Mouse (Mus musculus) heart, embryonic 14.5 days (tissue): ENCODE data around the gene Elfn2. TPM values are rescaled to one million over a fixed set of nuclear protein-coding genes. Genes with fewer than 3 reads are reported as not detected.
A peak's percentile ranks its signal among the peaks of the same experiment; 100 is the strongest.

Source experiments
- ATAC-seq: fragments of 200-750 bp; cut with Nextera tagmentation; 2 replicates; pipeline ENCODE4 v1.8.0; 2017; ENCODE audit warnings: low read depth, moderate TSS enrichment; ENCODE audit not compliant: insufficient number of reproducible peaks, insufficient read depth, low FRiP score
- H3K27ac ChIP-seq, 2 experiments: fragments of 200-500 bp in 1 of 2; fragments of 300-500 bp in 1 of 2; sonication (generic) in 1 of 2; replicated peaks in 1 of 2; 2 replicates each; pipeline ENCODE4 v1.5.1; 2012 to 2014; ENCODE audit warnings: low read depth in 2 of 2, low read length in 2 of 2, control low read depth in 1 of 2, mild to moderate bottlenecking in 1 of 2, mixed read lengths in 1 of 2; ENCODE audit not compliant: control insufficient read depth in 1 of 2, insufficient read depth in 1 of 2
- H3K27me3 ChIP-seq: fragments of 300-500 bp; sonication (generic); 2 replicates; pipeline ENCODE4 v1.6.1; 2014; ENCODE audit warnings: mild to moderate bottlenecking, low read length, control low read depth; ENCODE audit not compliant: control insufficient read depth, insufficient read depth
- H3K36me3 ChIP-seq: fragments of 300-500 bp; sonication (generic); 2 replicates; pipeline ENCODE4 v1.6.1; 2014; ENCODE audit warnings: mild to moderate bottlenecking, control low read depth, low read length, mixed read lengths; ENCODE audit not compliant: control insufficient read depth, insufficient read depth
- H3K4me1 ChIP-seq, 2 experiments: fragments of 200-500 bp in 1 of 2; fragments of 300-500 bp in 1 of 2; sonication (generic) in 1 of 2; 2 replicates each; pipeline ENCODE4 v1.6.1; 2012 to 2014; ENCODE audit warnings: low read length in 2 of 2, control low read depth in 1 of 2, mixed read lengths in 1 of 2; ENCODE audit not compliant: control insufficient read depth in 2 of 2, insufficient read depth in 2 of 2
- H3K4me2 ChIP-seq: fragments of 300-500 bp; sonication (generic); 2 replicates; pipeline ENCODE4 v1.6.1; 2014; ENCODE audit warnings: mild to moderate bottlenecking, low read length
- H3K4me3 ChIP-seq, 2 experiments: fragments of 200-500 bp in 1 of 2; fragments of 300-500 bp in 1 of 2; sonication (generic) in 1 of 2; 2 replicates each; pipeline ENCODE4 v1.5.1; 2012 to 2014; ENCODE audit warnings: low read length in 2 of 2, mild to moderate bottlenecking in 2 of 2, control low read depth in 1 of 2, low read depth in 1 of 2, moderate library complexity in 1 of 2; ENCODE audit not compliant: control insufficient read depth in 1 of 2, insufficient read depth in 1 of 2
- H3K9ac ChIP-seq: fragments of 300-500 bp; sonication (generic); 2 replicates; pipeline ENCODE4 v1.6.1; 2014; ENCODE audit warnings: mild to moderate bottlenecking, low read length
- H3K9me3 ChIP-seq: fragments of 300-500 bp; sonication (generic); 2 replicates; pipeline ENCODE4 v1.6.1; 2016; ENCODE audit warnings: low read length, control low read depth; ENCODE audit not compliant: control insufficient read depth
- WGBS: fragments of 180-500 bp; shearing (Covaris S2); extraction: QIAGEN DNeasy Blood & Tissue Kit; methylation state at CpG from one replicate; pipeline ENCODE4 v1.1.7; 2014; 5-methylcytosine and 5-hydroxymethylcytosine counted together
- polyA plus RNA-seq: library from polyadenylated mRNA; unstranded; fragments of >200 nt; fragmentation: Nextera tagmentation; extraction: Ambion mirVana; gene quantifications from 2 replicates; pipeline ENCODE4 v1.2.1, GENCODE M21; 2014

Gene Elfn2
- polyA plus RNA-seq, 1 experiment from 2014 or later, result not detected

- no peak overlapping the region for H3K4me2 ChIP-seq
- H3K9ac ChIP-seq, result no peak overlapping the region
- ATAC-seq, result no peak
- H3K27me3 ChIP-seq, result peaks cover 37% of the 10 kb centered on the region
- 82% methylated on average over 8 of the region's 8 CpGs for WGBS
- no peaks in the 10 kb centered on the region for H3K9me3 ChIP-seq
- H3K36me3 ChIP-seq, result no peaks in the 10 kb centered on the region
- peaks cover 10% of the 10 kb centered on the region in 2 experiments for H3K4me1 ChIP-seq
- H3K27ac ChIP-seq, result no peak overlapping the region
- H3K4me3 ChIP-seq, result no peak overlapping the region
These were observed 37.3 kb downstream of the Elfn2 start for GRCm38 (mm10) chr15:78681301-78681700.

- H3K9me3 ChIP-seq, result no peaks in the 10 kb centered on the region
- no peak overlapping the region for H3K4me3 ChIP-seq
- peaks cover 32% of the 10 kb centered on the region for H3K27me3 ChIP-seq
- no peak overlapping the region for H3K27ac ChIP-seq
- H3K4me2 ChIP-seq, result no peak overlapping the region
- H3K9ac ChIP-seq, result no peak overlapping the region
- H3K36me3 ChIP-seq, result no peaks in the 10 kb centered on the region
- no peak for ATAC-seq
- peaks cover 18% of the 10 kb centered on the region in 2 experiments for H3K4me1 ChIP-seq
- 75% methylated on average over 22 of the region's 22 CpGs for WGBS
These were observed 38.3 kb downstream of the Elfn2 start for GRCm38 (mm10) chr15:78680291-78680690.

- WGBS, result 60% methylated on average over 5 of the region's 5 CpGs
- H3K36me3 ChIP-seq, result no peaks in the 10 kb centered on the region
- H3K9ac ChIP-seq, result no peak overlapping the region
- no peak overlapping the region for H3K4me2 ChIP-seq
- H3K27me3 ChIP-seq, result peaks cover 29% of the 10 kb centered on the region
- H3K27ac ChIP-seq, result 0 out of 4 replicates have a peak overlapping the region, but pooled peaks of 1 of the 2 experiments have one; percentile 15
- no peaks in the 10 kb centered on the region for H3K9me3 ChIP-seq
- peaks cover 23 to 28% of the 10 kb centered on the region in 2 experiments for H3K4me1 ChIP-seq
- no peak overlapping the region for H3K4me3 ChIP-seq
- ATAC-seq, result no peak; the same call in 1 of the 2 replicates
These were observed 40.9 kb downstream of the Elfn2 start for GRCm38 (mm10) chr15:78677708-78678107.

GRCm38 (mm10) chr15:78677015-78677414 lies 41.6 kb downstream of the Elfn2 start:
- Histone ChIP-seq H3K27me3 (peaks cover 29% of the 10 kb centered on the region), H3K27ac (peak overlapping the region; percentile 10 to 15; a peak in 3 of 4 replicates), H3K9ac (no peak overlapping the region; the same call in 1 of the 2 replicates)

GRCm38 (mm10) chr15:78674912-78675412 lies 43.6 kb downstream of the Elfn2 start:
- peaks cover 46% of the 10 kb centered on the region for H3K27me3 ChIP-seq
- H3K4me3 ChIP-seq, result no peak overlapping the region
- no peak overlapping the region for H3K9ac ChIP-seq
- no peak overlapping the region for H3K4me2 ChIP-seq
- H3K36me3 ChIP-seq, result no peaks in the 10 kb centered on the region
- H3K9me3 ChIP-seq, result no peaks in the 10 kb centered on the region
- no peak overlapping the region for H3K27ac ChIP-seq
- peaks cover 23 to 28% of the 10 kb centered on the region in 2 experiments for H3K4me1 ChIP-seq
- 35% methylated on average over 6 of the region's 6 CpGs for WGBS
- ATAC-seq, result no peak

More at GRCm38 (mm10) chr15:78677015-78677414, 41.6 kb downstream of the Elfn2 start:
- Histone ChIP-seq H3K4me1 (peaks cover 23 to 28% of the 10 kb centered on the region in 2 experiments), H3K4me2 (no peak overlapping the region), H3K36me3 (no peaks in the 10 kb centered on the region), H3K4me3 (no peak overlapping the region), H3K9me3 (no peaks in the 10 kb centered on the region)
- ATAC-seq, result peak; percentile 66
- 48% methylated on average over 9 of the region's 9 CpGs for WGBS

GRCm38 (mm10) chr15:78673436-78673835 lies 45.1 kb downstream of the Elfn2 start:
- no peak overlapping the region for H3K27ac ChIP-seq
- H3K9me3 ChIP-seq, result no peaks in the 10 kb centered on the region
- peaks cover 25 to 28% of the 10 kb centered on the region in 2 experiments for H3K4me1 ChIP-seq
- no peaks in the 10 kb centered on the region for H3K36me3 ChIP-seq
- WGBS, result 63% methylated on average over 19 of the region's 19 CpGs
- no peak overlapping the region for H3K9ac ChIP-seq
- ATAC-seq, result no peak
- H3K4me2 ChIP-seq, result no peak overlapping the region
- H3K27me3 ChIP-seq, result peaks cover 51% of the 10 kb centered on the region
- no peak overlapping the region for H3K4me3 ChIP-seq

- WGBS, result 59% methylated on average over 5 of the region's 5 CpGs
- Histone ChIP-seq H3K4me3 (no peak overlapping the region), H3K9ac (no peak overlapping the region), H3K27ac (no peak overlapping the region), H3K27me3 (peaks cover 51% of the 10 kb centered on the region), H3K9me3 (no peaks in the 10 kb centered on the region), H3K4me2 (no peak overlapping the region), H3K36me3 (no peaks in the 10 kb centered on the region), H3K4me1 (peaks cover 8 to 11% of the 10 kb centered on the region in 2 experiments; a peak in 3 of 4 replicates)
- no peak for ATAC-seq
These were observed 48.2 kb downstream of the Elfn2 start for GRCm38 (mm10) chr15:78670341-78670740.
